Mouse (Mus musculus): ENCODE results near the gene Tac4. TPM values are rescaled to one million over a fixed set of nuclear protein-coding genes. Genes with fewer than 3 reads are reported as not detected.

Tac4 gene
- polyA plus RNA-seq, 1 experiment from 2014 or later = not detected

DNA sequence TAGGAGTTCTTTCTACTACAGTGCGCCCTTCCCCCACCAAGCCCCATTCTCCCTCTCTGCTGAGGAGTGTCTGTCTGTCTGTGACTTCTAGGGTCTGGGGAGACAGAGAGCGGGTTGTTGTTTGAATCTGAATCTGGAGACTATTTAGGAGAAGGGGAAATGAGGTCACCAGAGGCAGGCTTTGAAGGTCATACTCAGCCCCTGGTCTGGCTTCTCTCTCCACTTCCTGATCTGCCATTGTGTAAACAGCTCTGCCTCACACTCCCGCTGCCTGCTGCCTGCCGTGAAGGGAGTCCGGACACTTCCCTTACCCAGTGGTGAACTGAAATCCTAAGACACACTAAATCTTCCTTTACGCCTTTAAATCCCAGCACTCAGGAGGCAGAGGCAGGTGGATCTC, 22.9 kb upstream of the Tac4 start:
- no peak overlapping the region for H3K27ac ChIP-seq (replicated peaks)
- no peak overlapping the region for H3K4me2 ChIP-seq
- WGBS (ENCODE audit: insufficient replicate concordance) = 43% methylated on average over 6 of the region's 6 CpGs
- H3K9me3 ChIP-seq (replicated peaks) = no peaks in the 10 kb centered on the region
- ATAC-seq (ENCODE audit: insufficient read depth) = no peak
- no peak overlapping the region for H3K9ac ChIP-seq
- no peak overlapping the region for H3K4me3 ChIP-seq (replicated peaks)
- no peaks in the 10 kb centered on the region for H3K4me1 ChIP-seq (replicated peaks)
- H3K36me3 ChIP-seq (replicated peaks) = no peaks in the 10 kb centered on the region
- H3K27me3 ChIP-seq = peaks cover 20% of the 10 kb centered on the region; the same call in 1 of the 2 replicates

GRCm38 (mm10) chr11:95242653-95243052, 18.7 kb upstream of the Tac4 start:
- H3K36me3 ChIP-seq (replicated peaks) = no peaks in the 10 kb centered on the region
- no peaks in the 10 kb centered on the region for H3K27me3 ChIP-seq
- no peak overlapping the region for H3K4me2 ChIP-seq
- 50% methylated on average over 6 of the region's 6 CpGs for WGBS (ENCODE audit: insufficient replicate concordance)
- H3K27ac ChIP-seq (replicated peaks) = no peak overlapping the region
- no peak overlapping the region for H3K4me3 ChIP-seq (replicated peaks)
- no peaks in the 10 kb centered on the region for H3K4me1 ChIP-seq (replicated peaks)
- no peaks in the 10 kb centered on the region for H3K9me3 ChIP-seq (replicated peaks)
- H3K9ac ChIP-seq = no peak overlapping the region
- no peak for ATAC-seq (ENCODE audit: insufficient read depth)

DNA sequence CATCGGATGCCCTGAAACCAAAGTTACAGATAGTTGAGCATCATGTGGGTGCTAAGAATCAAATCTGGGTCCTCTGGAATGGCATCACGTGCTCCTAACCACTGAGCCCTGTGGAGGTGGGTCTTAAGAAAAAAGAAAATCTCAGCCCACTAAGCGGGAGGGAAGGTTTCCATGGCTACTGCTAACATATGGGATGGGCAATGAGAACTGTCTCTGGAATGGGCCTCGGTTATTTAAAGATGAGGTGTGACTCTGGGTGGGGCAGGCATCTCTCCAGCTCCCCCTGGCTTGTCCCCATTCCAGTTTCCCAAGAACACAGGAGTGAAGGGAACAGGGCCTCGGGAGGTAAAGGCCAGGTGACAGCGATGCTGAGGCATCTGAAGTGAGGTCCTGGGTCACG, 15.9 kb upstream of the Tac4 start:
- H3K4me1 ChIP-seq (replicated peaks) = no peaks in the 10 kb centered on the region
- H3K4me3 ChIP-seq (replicated peaks) = no peak overlapping the region
- H3K9ac ChIP-seq = no peak overlapping the region
- no peak for ATAC-seq (ENCODE audit: insufficient read depth)
- WGBS (ENCODE audit: insufficient replicate concordance) = 55% methylated on average over 7 of the region's 7 CpGs
- no peaks in the 10 kb centered on the region for H3K36me3 ChIP-seq (replicated peaks)
- H3K4me2 ChIP-seq = no peak overlapping the region
- H3K9me3 ChIP-seq (replicated peaks) = no peaks in the 10 kb centered on the region
- no peak overlapping the region for H3K27ac ChIP-seq (replicated peaks)
- H3K27me3 ChIP-seq = peaks cover 7% of the 10 kb centered on the region; the same call in 1 of the 2 replicates

- Histone ChIP-seq H3K4me1 (replicated peaks) (peaks cover 5% of the 10 kb centered on the region), H3K9me3 (replicated peaks) (no peaks in the 10 kb centered on the region), H3K9ac (no peak overlapping the region), H3K27me3 (peaks cover 11% of the 10 kb centered on the region), H3K27ac (replicated peaks) (no peak overlapping the region), H3K36me3 (replicated peaks) (no peaks in the 10 kb centered on the region), H3K4me3 (replicated peaks) (no peak overlapping the region), H3K4me2 (no peak overlapping the region)
- WGBS (ENCODE audit: insufficient replicate concordance) = 64% methylated on average over 14 of the region's 14 CpGs
- ATAC-seq (ENCODE audit: insufficient read depth) = no peak
These were observed 14.3 kb upstream of the Tac4 start for GRCm38 (mm10) chr11:95247065-95247464.

- Histone ChIP-seq H3K4me3 (replicated peaks) (no peak overlapping the region), H3K9ac (no peak overlapping the region), H3K9me3 (replicated peaks) (no peaks in the 10 kb centered on the region), H3K36me3 (replicated peaks) (no peaks in the 10 kb centered on the region), H3K27me3 (peaks cover 17% of the 10 kb centered on the region), H3K4me2 (no peak overlapping the region), H3K27ac (replicated peaks) (no peak overlapping the region), H3K4me1 (replicated peaks) (peaks cover 11% of the 10 kb centered on the region)
- ATAC-seq (ENCODE audit: insufficient read depth) = no peak
- WGBS (ENCODE audit: insufficient replicate concordance) = 12% methylated on average over 10 of the region's 10 CpGs
These were observed 11.2 kb upstream of the Tac4 start for GRCm38 (mm10) chr11:95250110-95250509.

GRCm38 (mm10) chr11:95251295-95251694, 10.0 kb upstream of the Tac4 start:
- WGBS (ENCODE audit: insufficient replicate concordance) = 4% methylated on average over 11 of the region's 11 CpGs
- peaks cover 11% of the 10 kb centered on the region for H3K4me1 ChIP-seq (replicated peaks)
- H3K27ac ChIP-seq (replicated peaks) = peak overlapping the region; percentile 70
- no peaks in the 10 kb centered on the region for H3K9me3 ChIP-seq (replicated peaks)
- no peak for ATAC-seq (ENCODE audit: insufficient read depth)
- no peak overlapping the region for H3K4me3 ChIP-seq (replicated peaks)
- no peak overlapping the region for H3K4me2 ChIP-seq
- H3K36me3 ChIP-seq (replicated peaks) = no peaks in the 10 kb centered on the region
- no peak overlapping the region for H3K9ac ChIP-seq
- peaks cover 17% of the 10 kb centered on the region for H3K27me3 ChIP-seq

DNA sequence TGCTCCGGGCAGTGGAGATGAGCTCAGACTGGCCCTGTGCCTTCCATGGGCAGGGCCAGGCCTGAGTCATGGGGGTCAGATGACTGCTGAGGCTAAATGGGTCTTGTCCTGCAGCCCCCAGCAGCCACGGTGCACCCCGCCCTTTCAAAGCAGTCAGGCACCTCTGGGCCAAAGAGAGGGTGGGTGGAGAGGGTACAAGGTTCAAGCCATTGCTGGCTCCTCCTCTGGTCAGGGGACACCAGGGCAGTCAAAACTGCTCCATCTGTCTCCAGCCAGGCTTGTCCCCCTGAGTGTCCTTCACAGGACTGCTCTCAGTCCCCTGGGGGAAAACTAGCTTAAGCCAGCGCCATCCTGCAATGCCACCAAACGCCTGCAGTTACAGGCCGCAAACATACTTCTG, 9.2 kb upstream of the Tac4 start:
- H3K27ac ChIP-seq (replicated peaks) = peak overlapping the region; percentile 70
- peaks cover 11% of the 10 kb centered on the region for H3K4me1 ChIP-seq (replicated peaks)
- H3K4me2 ChIP-seq = no peak overlapping the region
- no peak overlapping the region for H3K4me3 ChIP-seq (replicated peaks)
- no peaks in the 10 kb centered on the region for H3K9me3 ChIP-seq (replicated peaks)
- peaks cover 21% of the 10 kb centered on the region for H3K27me3 ChIP-seq
- no peak overlapping the region for H3K9ac ChIP-seq
- WGBS (ENCODE audit: insufficient replicate concordance) = 61% methylated on average over 6 of the region's 6 CpGs
- ATAC-seq (ENCODE audit: insufficient read depth) = peak; percentile 65
- no peaks in the 10 kb centered on the region for H3K36me3 ChIP-seq (replicated peaks)

DNA sequence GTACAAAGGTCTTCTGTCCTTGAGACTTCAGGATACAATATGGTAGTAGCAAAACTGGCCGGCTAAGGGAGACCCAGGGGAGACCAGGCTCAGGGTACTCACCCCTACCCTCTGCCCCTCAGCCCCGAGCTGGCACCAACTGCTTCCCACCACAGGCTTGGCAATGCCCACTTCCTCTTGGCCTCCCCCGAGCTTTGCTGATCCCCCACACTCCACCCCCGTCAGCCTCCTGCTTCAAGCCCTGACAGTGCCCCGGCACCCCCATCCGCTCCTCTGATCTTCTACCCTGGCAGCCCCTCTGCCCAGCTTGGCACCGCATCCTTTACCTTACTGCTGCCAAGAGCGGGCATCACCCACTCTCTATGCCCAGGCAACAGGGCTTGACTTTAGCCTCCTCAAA, 7.2 kb upstream of the Tac4 start:
- Histone ChIP-seq H3K9me3 (replicated peaks) (no peaks in the 10 kb centered on the region), H3K36me3 (replicated peaks) (no peaks in the 10 kb centered on the region), H3K4me1 (replicated peaks) (peaks cover 24% of the 10 kb centered on the region), H3K4me3 (replicated peaks) (no peak overlapping the region), H3K4me2 (no peak overlapping the region), H3K27ac (replicated peaks) (no peak overlapping the region), H3K9ac (no peak overlapping the region), H3K27me3 (peaks cover 41% of the 10 kb centered on the region)
- ATAC-seq (ENCODE audit: insufficient read depth) = no peak
- 55% methylated on average over 8 of the region's 8 CpGs for WGBS (ENCODE audit: insufficient replicate concordance)

- no peak for ATAC-seq (ENCODE audit: insufficient read depth)
- Histone ChIP-seq H3K36me3 (replicated peaks) (no peaks in the 10 kb centered on the region), H3K9me3 (replicated peaks) (no peaks in the 10 kb centered on the region), H3K27me3 (peaks cover 50% of the 10 kb centered on the region), H3K9ac (no peak overlapping the region), H3K4me1 (replicated peaks) (peaks cover 32% of the 10 kb centered on the region), H3K4me2 (no peak overlapping the region), H3K27ac (replicated peaks) (no peak overlapping the region), H3K4me3 (replicated peaks) (no peak overlapping the region)
- WGBS (ENCODE audit: insufficient replicate concordance) = 59% methylated on average over 6 of the region's 6 CpGs
These were observed 5.6 kb upstream of the Tac4 start for GRCm38 (mm10) chr11:95255747-95256146.

DNA sequence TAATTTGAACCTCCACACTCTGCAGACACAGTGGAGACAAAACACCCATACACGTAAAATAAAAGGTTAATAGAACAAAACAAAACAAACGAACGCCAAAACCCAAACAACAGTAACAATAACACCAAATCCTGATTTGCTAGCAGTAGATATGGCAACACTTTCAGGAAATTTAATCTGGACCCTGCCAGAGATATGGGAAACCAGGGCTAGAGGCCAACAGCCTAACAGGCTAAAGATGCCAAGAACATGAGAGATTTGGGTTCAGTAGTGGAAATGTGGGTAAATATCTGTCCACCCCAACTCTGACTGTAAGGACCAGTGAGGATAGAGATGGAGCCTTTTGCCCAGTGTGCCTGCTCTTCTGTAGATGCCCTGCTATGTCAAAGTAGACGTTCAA, 3.4 kb upstream of the Tac4 start:
- 43% methylated on average over 4 of the region's 4 CpGs for WGBS (ENCODE audit: insufficient replicate concordance)
- Histone ChIP-seq H3K36me3 (replicated peaks) (no peaks in the 10 kb centered on the region), H3K4me2 (peak overlapping the region; percentile 94; the same call in 1 of the 2 replicates), H3K4me1 (replicated peaks) (peaks cover 36% of the 10 kb centered on the region), H3K27me3 (peaks cover 64% of the 10 kb centered on the region), H3K9me3 (replicated peaks) (no peaks in the 10 kb centered on the region), H3K9ac (no peak overlapping the region), H3K4me3 (replicated peaks) (no peak overlapping the region), H3K27ac (replicated peaks) (no peak overlapping the region)
- ATAC-seq (ENCODE audit: insufficient read depth) = no peak

DNA sequence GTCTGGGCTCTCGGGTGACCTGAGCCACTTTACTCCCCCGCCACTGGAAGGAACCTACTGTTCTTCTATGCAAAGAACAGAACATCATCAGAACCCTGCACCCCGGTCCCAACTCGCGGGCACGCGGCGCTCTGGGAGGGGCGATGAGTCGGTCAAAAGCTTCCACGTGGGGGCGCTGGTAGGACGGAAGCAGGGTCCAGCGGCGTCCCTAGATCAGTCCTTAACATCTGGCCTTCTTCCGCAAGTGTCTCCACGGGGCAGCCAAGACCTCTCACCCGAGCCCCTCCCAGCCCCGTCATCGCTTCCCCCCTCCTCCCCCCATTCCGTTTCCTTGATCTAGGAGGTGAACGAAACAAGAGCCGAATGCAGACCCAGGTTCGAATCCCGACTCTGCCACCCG, 2.8 kb upstream of the Tac4 start:
- under 1% methylated on average over 26 of the region's 26 CpGs for WGBS (ENCODE audit: insufficient replicate concordance)
- Histone ChIP-seq H3K9me3 (replicated peaks) (no peaks in the 10 kb centered on the region), H3K4me1 (replicated peaks) (peaks cover 36% of the 10 kb centered on the region), H3K27ac (replicated peaks) (peak overlapping the region; percentile 59), H3K4me3 (replicated peaks) (peak overlapping the region; percentile 65), H3K27me3 (peaks cover 64% of the 10 kb centered on the region), H3K9ac (peak overlapping the region; percentile 63), H3K4me2 (peak overlapping the region; percentile 94), H3K36me3 (replicated peaks) (no peaks in the 10 kb centered on the region)
- ATAC-seq (ENCODE audit: insufficient read depth) = peak; percentile 61

GRCm38 (mm10) chr11:95259088-95259849, 2.1 kb upstream of the Tac4 start:
- Histone ChIP-seq H3K4me3 (replicated peaks) (peak overlapping the region; percentile 65), H3K36me3 (replicated peaks) (no peaks in the 10 kb centered on the region), H3K9me3 (replicated peaks) (no peaks in the 10 kb centered on the region), H3K4me2 (peak overlapping the region; percentile 94), H3K27ac (replicated peaks) (peak overlapping the region; percentile 59), H3K9ac (peak overlapping the region; percentile 63), H3K4me1 (replicated peaks) (peaks cover 33% of the 10 kb centered on the region), H3K27me3 (peaks cover 64% of the 10 kb centered on the region)
- ATAC-seq (ENCODE audit: insufficient read depth) = peak; percentile 68
- WGBS (ENCODE audit: insufficient replicate concordance) = under 1% methylated on average over 73 of the region's 73 CpGs

Data from liver, embryonic 15.5 days (tissue).